Mouse (Mus musculus) hindbrain, postnatal 0 days (tissue): Measurements from ENCODE around the gene Itga3. TPM values are rescaled to one million over a fixed set of nuclear protein-coding genes. Genes with fewer than 3 reads are reported as not detected.

Experiments
- ATAC-seq: fragments of 200-750 bp; cut with Nextera tagmentation; 2 replicates; pipeline ENCODE4 v1.8.0; 2017; ENCODE audit warnings: mild to moderate bottlenecking, moderate TSS enrichment, moderate library complexity
- DNase-seq: peaks from one replicate; pipeline ENCODE4 v3.0.0-alpha.2; 2015; ENCODE audit warnings: low spot score
- H3K27ac ChIP-seq: fragments of 300-500 bp; sonication (generic); 2 replicates; pipeline ENCODE4 v1.5.1; 2014; ENCODE audit warnings: mild to moderate bottlenecking
- H3K27me3 ChIP-seq: fragments of 300-500 bp; sonication (generic); 2 replicates; pipeline ENCODE4 v1.6.1; 2014; ENCODE audit warnings: low read length, mixed read lengths; ENCODE audit not compliant: insufficient read depth
- H3K36me3 ChIP-seq: fragments of 300-500 bp; sonication (generic); 2 replicates; pipeline ENCODE4 v1.6.1; 2014; ENCODE audit warnings: low read length, mixed read lengths; ENCODE audit not compliant: insufficient read depth
- H3K4me1 ChIP-seq: fragments of 300-500 bp; sonication (generic); 2 replicates; pipeline ENCODE4 v1.6.1; 2014; ENCODE audit warnings: antibody characterized with exemption, low read length, mixed read lengths; ENCODE audit not compliant: insufficient read depth
- H3K4me2 ChIP-seq: fragments of 300-500 bp; sonication (generic); 2 replicates; pipeline ENCODE4 v1.6.1; 2014; ENCODE audit warnings: low read depth, mild to moderate bottlenecking, low read length, moderate library complexity, mixed read lengths
- H3K4me3 ChIP-seq: fragments of 300-500 bp; sonication (generic); 2 replicates; pipeline ENCODE4 v1.5.1; 2014; ENCODE audit warnings: low read length
- H3K9ac ChIP-seq: fragments of 300-500 bp; sonication (generic); replicated peaks from 2 replicates; pipeline ENCODE4 v1.6.1; 2014; ENCODE audit warnings: mild to moderate bottlenecking, low read length, moderate library complexity, mixed read lengths
- H3K9me3 ChIP-seq: fragments of 300-500 bp; sonication (generic); 2 replicates; pipeline ENCODE4 v1.6.1; 2016; ENCODE audit warnings: low read length, mixed read lengths
- CTCF ChIP-seq: IDR thresholded peaks from 2 replicates; pipeline ENCODE4 v1.5.1; 2016; ENCODE audit warnings: antibody characterized with exemption, control low read depth, low read depth
- WGBS: fragments of 180-500 bp; shearing (Covaris S2); extraction: QIAGEN DNeasy Blood & Tissue Kit; methylation state at CpG from one replicate; pipeline ENCODE4 v1.1.7; 2014; 5-methylcytosine and 5-hydroxymethylcytosine counted together
- polyA plus RNA-seq: library from polyadenylated mRNA; unstranded; fragments of >200 nt; fragmentation: Nextera tagmentation; extraction: Ambion mirVana; gene quantifications from 2 replicates; pipeline ENCODE4 v1.2.1, GENCODE M21; 2015
- total RNA-seq: library from RNA; depleted of rRNA; stranded (reverse); fragments of >200 nt; gene quantifications from 2 replicates; pipeline ENCODE4 v1.2.3, GENCODE M21; 2014; rRNA removed

Gene Itga3
- total and polyA plus RNA-seq, 2 experiments from 2014 or later, result 13.2 to 68.8 TPM

DNA sequence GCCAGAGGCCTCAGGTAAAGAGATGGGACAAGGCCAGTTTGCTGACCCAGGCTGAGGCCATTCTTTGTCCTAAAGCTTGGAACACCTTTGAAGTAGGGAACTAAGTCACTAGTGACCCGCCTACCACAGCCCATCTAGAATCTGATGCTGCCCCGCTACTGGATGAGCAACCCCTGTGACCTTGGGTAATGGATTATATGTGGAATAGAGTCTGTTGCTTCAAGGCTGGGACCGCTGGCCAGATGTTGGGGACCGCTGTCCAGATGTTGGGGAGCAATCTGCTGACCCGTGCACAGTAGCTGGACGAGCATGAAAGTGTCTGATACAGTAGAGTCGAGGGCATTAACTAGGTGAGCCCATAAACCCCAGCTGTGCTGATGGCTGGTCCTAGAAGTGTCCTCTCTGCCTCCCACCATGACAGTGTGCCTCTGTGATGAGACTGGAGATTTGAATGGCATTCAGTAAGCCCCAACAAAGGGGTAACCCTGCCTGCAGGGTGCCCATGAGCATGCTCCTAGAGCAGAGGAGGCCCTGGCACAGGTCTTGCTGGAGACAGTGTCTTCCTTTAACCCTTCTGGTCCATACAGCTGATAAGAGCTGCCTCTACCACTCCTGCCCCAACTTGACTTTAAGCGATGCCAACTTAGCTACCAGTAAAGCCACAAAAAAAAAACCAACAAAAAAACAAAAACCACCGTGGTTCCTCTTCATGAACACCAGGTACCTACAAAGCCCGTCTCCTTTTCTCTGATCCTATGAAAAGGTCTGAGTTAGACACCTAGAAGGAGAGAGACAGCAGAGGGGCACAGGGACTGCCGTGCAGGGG is 81.4 kb downstream of the Itga3 start:
- TF ChIP-seq CTCF, result no peak
- peak overlapping the region; percentile 85; the same call in 1 of the 2 replicates for H3K9ac ChIP-seq
- no peaks in the 10 kb centered on the region for H3K9me3 ChIP-seq
- H3K36me3 ChIP-seq, result peaks cover 27% of the 10 kb centered on the region
- no peak for ATAC-seq
- no peak overlapping the region for H3K27ac ChIP-seq
- H3K4me3 ChIP-seq, result peak overlapping the region; percentile 74
- DNase-seq, result no peak
- H3K27me3 ChIP-seq, result no peaks in the 10 kb centered on the region
- H3K4me2 ChIP-seq, result peak overlapping the region; percentile 99
- H3K4me1 ChIP-seq, result peaks cover 38% of the 10 kb centered on the region
- WGBS, result 78% methylated on average over 11 of the region's 11 CpGs

Other genes with a start within 250 kb of the Itga3 start
- gene Col1a1, start 140.6 kb downstream of the Itga3 start, total RNA-seq, result 48.3 and 53.0 TPM in 2 replicates
- gene Col1a1, start 140.6 kb downstream of the Itga3 start, polyA plus RNA-seq, result 56.5 and 73.3 TPM in 2 replicates
- gene Hils1, start 109.2 kb downstream of the Itga3 start, total RNA-seq, result not detected in 2 replicates
- gene Hils1, start 109.2 kb downstream of the Itga3 start, polyA plus RNA-seq, result not detected in 2 replicates
- 0.36 and 0.52 TPM in 2 replicates for gene Sgca, start 100.5 kb downstream of the Itga3 start, total RNA-seq
- 0.26 and 0.28 TPM in 2 replicates for gene Sgca, start 100.5 kb downstream of the Itga3 start, polyA plus RNA-seq
- 170 and 190 TPM in 2 replicates for gene Ppp1r9b, start 85.8 kb downstream of the Itga3 start, total RNA-seq
- gene Ppp1r9b, start 85.8 kb downstream of the Itga3 start, polyA plus RNA-seq, result 18.8 and 19.4 TPM in 2 replicates
- gene Samd14, start 66.9 kb downstream of the Itga3 start, total RNA-seq, result 216 and 223 TPM in 2 replicates
- 128 and 137 TPM in 2 replicates for gene Samd14, start 66.9 kb downstream of the Itga3 start, polyA plus RNA-seq
- gene Pdk2, start 35.4 kb downstream of the Itga3 start, total RNA-seq, result 25.0 and 32.0 TPM in 2 replicates
- gene Pdk2, start 35.4 kb downstream of the Itga3 start, polyA plus RNA-seq, result 46.8 and 49.0 TPM in 2 replicates
- gene Dlx3, start 43.3 kb upstream of the Itga3 start, total RNA-seq, result 0.18 and 0.37 TPM in 2 replicates
- gene Dlx3, start 43.3 kb upstream of the Itga3 start, polyA plus RNA-seq, result 0.23 and 0.28 TPM in 2 replicates
- gene Dlx4, start 69.5 kb upstream of the Itga3 start, total RNA-seq, result 0.52 and 0.68 TPM in 2 replicates
- 0.29 and 0.43 TPM in 2 replicates for gene Dlx4, start 69.5 kb upstream of the Itga3 start, polyA plus RNA-seq
- not detected in 2 replicates for gene Tac4, start 184.7 kb upstream of the Itga3 start, total RNA-seq
- gene Tac4, start 184.7 kb upstream of the Itga3 start, polyA plus RNA-seq, result not detected in 2 replicates
- gene Kat7, start 233.4 kb upstream of the Itga3 start, total RNA-seq, result 64.4 and 69.0 TPM in 2 replicates
- gene Kat7, start 233.4 kb upstream of the Itga3 start, polyA plus RNA-seq, result 59.0 and 66.6 TPM in 2 replicates